Mouse (Mus musculus) urinary bladder, postnatal 36 days (tissue): Measurements from ENCODE around the gene Apba1.

Experiments used
- DNase-seq, 2 experiments: peaks; one replicate each; pipeline ENCODE4 v3.0.0; 2022; ENCODE audit warnings: low spot score in 2 of 2, mixed read lengths in 1 of 2

Apba1 gene

DNA sequence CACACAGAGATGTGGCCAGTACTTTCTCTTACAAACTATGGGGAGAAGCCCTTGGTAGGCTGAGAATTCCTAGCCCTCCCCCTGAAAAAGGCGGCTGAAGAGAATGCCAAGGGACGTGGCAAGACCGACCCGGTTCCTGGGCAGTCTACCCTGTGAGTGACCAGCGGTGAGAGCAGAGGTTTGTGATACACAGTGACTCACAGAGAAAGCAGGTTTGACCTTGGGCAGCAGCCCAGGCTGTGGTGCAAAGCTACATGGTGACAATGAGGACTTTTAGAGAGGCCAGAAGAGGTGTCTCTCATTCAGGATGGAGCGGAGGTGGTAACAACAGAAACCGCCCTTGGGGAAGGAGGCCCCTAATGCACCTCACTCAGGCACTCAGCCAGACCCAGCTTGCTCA is 212.7 kb downstream of the Apba1 start:
- DNase-seq, result no peak

DNA sequence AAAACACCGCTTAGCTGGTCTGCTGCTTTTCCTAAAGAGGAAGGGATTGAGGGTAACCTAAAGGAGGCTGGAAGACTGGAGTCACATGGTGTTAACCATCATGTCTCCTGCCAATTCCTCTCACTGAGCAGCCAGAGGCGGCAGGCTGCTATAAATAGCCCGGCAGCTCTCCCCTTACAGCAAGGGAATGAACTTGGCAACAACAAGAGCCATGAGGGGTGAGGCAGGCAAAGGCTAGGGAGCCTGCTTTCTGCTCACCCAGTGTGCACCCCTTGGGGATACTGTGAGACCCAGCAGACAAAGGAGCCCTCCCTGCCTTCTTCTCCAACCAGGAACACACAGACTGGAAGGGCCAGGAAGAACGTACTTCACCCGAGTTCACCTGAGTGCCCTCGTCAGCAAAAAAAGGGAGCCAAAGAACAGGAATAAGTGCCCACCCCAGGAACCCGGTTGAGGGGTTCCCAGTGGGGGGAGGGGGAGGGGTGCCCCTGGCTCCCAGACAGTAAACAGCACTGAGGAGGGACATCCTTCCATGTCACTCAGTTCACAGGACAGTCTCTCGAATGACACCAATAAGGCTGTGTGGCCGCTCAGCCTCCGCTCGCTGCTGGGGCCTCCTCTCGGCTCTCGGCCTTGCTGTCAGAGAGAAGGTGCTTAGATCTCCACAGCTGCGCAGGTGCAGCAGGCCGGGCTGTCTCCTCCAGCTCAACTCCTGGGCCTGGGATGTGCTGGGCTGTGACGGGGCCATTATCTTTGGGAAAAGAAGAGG is 214.4 kb downstream of the Apba1 start:
- DNase-seq, result peak in 1 of 2 experiments; percentile 29

DNA sequence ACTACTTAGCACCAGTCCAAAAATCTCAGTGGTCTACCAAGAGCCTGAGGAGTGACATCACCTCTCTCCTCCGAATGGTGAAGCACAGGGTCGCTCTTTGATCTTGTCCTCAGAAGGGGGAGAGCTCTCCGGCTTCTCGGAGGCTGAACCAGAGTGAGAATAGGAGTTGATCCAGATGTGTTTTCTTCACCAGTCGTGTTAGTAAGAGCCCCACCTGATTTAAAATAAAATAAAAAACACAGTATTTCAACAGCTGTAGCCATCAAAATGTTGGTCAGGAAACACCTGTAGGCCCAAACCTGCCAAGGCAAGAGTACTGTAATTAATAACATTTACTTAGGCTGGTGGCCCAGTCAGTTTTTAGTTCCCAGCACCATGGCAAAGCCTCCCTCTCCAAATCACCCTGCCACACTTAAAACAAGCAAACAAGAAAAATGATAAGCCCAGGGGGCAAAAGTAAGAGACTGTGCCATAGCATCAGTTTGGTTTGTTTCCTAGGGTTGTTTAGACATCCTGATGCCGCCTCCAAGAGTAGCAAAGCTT is 219.3 kb downstream of the Apba1 start:
- no peak for DNase-seq

DNA sequence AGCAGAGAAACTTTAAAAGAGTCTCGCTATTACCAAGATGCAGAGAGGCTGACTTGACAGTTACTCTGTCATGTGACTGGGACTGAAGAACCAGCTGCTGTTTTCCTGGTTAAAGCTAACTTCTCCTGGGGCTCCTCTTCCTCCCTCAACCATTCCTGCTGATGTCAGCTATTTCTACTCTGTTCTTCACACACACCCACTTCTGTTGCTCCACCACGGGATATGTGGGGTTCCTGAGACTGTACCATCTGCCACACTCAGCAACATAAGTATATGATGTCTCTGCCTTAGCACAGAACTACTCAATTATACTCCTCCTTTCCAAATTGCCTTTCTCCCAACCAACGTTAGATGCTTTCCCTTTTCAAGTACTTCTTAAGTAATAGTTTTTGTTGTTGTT is 221.9 kb downstream of the Apba1 start:
- no peak for DNase-seq

DNA sequence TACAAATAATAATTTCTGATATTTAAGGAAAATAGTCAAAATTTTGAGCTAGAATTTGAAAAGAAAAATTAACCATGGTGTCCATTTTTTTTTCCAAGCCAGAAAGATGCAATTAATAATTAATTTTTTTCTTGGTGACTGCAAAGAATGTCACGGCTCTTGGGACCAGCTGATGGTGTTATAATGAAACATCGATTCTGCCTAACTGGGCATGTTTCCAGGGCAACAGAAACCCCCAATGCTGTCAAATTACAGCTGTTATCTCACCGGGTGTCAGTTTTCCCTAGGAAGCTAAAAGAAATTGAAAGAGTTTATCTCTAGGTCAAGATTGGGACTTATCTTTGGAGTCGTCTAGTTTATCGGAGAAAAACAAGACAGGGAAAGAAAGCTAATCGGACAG is 225.5 kb downstream of the Apba1 start:
- no peak for DNase-seq

DNA sequence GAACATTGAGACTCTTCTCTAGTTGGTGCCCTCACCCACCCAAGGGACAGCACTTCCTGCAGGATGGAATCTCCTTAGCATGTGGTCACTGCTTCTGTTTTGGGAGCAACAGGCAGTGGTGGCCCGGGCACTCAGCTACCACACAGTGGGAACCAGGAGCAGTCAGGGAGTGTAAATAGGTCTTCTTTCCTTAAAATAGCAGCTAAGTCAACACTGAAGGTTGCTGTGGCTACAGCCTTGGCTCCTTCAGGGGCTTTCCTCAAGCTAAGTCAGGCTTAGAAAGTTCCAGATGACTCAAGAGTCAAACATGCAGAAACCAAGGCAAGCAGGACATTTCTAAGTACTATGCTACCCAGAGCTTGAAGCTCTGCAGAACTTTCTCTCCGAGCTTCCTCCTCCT is 228.6 kb downstream of the Apba1 start:
- DNase-seq, result no peak

DNA sequence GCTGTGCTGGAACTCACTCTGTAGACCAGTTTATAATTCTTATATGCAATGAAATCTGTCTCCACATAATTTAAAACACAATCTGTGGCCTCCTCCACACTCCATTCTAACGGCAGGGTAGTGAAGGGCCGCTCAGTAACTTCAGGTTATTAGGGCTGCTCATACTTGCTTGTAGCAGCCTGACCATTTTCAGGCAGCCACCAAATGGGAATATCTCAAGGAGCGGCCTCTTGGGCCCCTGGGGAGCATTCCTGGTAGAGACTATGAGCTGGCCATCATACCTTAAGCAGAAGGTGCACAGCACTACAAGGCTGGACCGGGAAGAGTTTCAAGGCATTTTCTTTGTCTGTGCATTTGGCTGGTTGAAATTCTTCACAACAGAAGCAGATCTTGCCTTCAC is 229.5 kb downstream of the Apba1 start:
- DNase-seq, result no peak

DNA sequence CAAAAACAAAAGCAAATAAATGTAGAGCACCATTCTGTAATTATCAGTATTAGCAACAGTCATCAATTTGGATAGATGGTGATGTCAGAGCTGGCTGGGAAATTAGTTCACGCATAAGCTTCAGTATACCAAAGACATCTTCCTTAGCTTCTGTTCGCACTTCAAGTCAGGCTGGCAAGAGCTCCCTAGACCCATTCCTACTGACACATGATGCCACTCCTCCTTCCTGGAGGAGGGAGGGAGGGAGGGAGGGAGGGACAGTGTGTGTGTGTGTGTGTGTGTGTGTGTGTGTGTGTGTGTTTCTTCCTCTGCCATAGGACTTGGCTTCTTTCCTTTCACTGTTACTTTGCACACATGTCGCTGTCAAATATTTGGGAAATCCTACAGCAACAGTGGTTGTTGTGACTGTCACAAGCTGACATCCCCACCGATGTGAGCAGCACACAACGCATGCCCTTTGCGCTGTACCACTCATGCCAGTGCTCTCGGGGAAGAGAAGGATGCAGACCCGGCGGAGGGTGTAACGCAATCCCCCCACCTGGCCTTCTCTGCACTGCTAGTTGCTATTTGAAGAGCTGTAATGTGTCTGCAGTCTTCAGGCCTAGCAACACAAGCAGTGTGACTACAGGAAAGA is 237.2 kb downstream of the Apba1 start:
- no peak for DNase-seq
